Mouse (Mus musculus): ENCODE data around the gene Khnyn.

DNA sequence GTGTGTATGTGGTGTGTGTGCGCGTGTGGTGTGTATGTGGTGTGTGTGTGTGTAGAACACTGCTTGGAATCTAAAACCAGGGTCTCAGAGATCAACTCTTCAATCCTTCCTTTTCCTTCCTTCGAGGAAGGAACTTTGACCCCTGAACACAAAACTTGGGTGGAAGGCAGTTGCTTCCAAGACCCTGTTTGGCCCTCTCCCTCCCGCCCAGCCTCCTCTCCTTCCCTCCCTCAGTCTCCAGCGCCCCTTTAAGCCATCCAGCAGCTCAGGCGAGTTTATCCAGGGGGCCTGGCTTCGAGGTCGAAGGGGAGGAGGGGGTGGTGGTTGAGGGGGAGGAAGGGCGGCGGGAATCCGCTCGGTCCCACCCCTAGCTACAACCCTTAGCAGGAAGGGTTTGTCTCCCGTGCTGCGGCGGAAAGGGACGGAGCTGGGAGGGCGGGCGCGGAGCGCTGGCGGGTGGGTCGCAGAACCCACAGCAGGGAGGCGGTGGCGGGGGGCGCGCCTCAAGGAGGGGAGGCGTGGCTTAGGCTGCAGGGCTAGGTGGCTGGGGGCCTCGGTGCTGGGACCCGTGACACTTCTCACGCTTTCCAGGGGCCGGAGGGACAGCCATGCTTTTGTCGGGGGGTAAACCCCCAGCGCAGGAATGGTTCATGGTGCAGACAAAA, 31.0 kb upstream of the Khnyn start, which contains the start of gene Nynrin:
- TF ChIP-seq POLR2A (IDR thresholded peaks at IDR 0.05; ENCODE audit: low read depth, low read length) (no peak), CTCF (IDR thresholded peaks at IDR 0.05; ENCODE audit: extremely low read depth, insufficient read length, insufficient replicate concordance, low read depth, low read length) (no peak)

All from small intestine, adult 2 months (tissue).